Comparison of ENCODE assay signal across 25 mouse cellular contexts in genomic region chr16:63842911-63843310, GRCm38 (mm10). TPM values are rescaled to one million over a fixed set of nuclear protein-coding genes. Genes with fewer than 3 reads are reported as not detected.
"Had no signal": no experiment of that assay in that cellular context is flagged by ENCODE, and none has a peak within 500 bp of the region (broad histone marks: within the 10 kb centered on the region; RNA-seq: fewer than 3 reads in every experiment).

No protein-coding gene starts in this region.

- H3K9me3 ChIP-seq: heart, embryonic 12.5 days; hindbrain, embryonic 13.5 days; hindbrain, embryonic 15.5 days; limb, embryonic 10.5 days; limb, embryonic 12.5 days; liver, embryonic 13.5 days; liver, embryonic 15.5 days had no signal

- H3K27ac ChIP-seq: heart, adult 2 months; hindbrain, embryonic 13.5 days; hindbrain, embryonic 15.5 days; hindbrain, postnatal 0 days; layer of hippocampus, adult 2 months; left cerebral cortex, adult 2 months; limb, embryonic 10.5 days; limb, embryonic 12.5 days; liver, embryonic 13.5 days; liver, embryonic 15.5 days had no signal

- H3K27me3 ChIP-seq: heart, embryonic 12.5 days; hindbrain, embryonic 13.5 days; hindbrain, embryonic 15.5 days; limb, embryonic 12.5 days; liver, embryonic 13.5 days; liver, embryonic 15.5 days had no signal

- DNase-seq: gastrocnemius, postnatal 14 days; gastrocnemius, postnatal 36 days; heart, adult 11 months; heart, adult 2 months; heart, postnatal 10 days; kidney, adult 11 months; kidney, adult 2 months; kidney, adult 9 months; kidney, postnatal 10 days; kidney, postnatal 25 days; kidney, postnatal 4 days; liver; liver, embryonic 13.5 days had no signal

- H3K4me2 ChIP-seq: heart, embryonic 12.5 days; hindbrain, embryonic 13.5 days; hindbrain, embryonic 15.5 days; limb, embryonic 12.5 days; liver, embryonic 11.5 days; liver, embryonic 13.5 days; liver, embryonic 15.5 days had no signal

- H3K36me3 ChIP-seq: heart, embryonic 12.5 days; hindbrain, embryonic 13.5 days; hindbrain, embryonic 15.5 days; limb, embryonic 10.5 days; limb, embryonic 12.5 days; liver, embryonic 13.5 days; liver, embryonic 15.5 days had no signal

- ATAC-seq: hindbrain, postnatal 0 days; intestine, embryonic 16.5 days had no signal

- H3K9ac ChIP-seq: heart, embryonic 12.5 days; hindbrain, embryonic 13.5 days; hindbrain, embryonic 15.5 days; limb, embryonic 12.5 days; liver, embryonic 13.5 days; liver, embryonic 15.5 days had no signal

- H3K4me1 ChIP-seq: heart, embryonic 12.5 days; hindbrain, embryonic 13.5 days; hindbrain, embryonic 15.5 days; limb, embryonic 10.5 days; limb, embryonic 12.5 days; liver, embryonic 13.5 days; liver, embryonic 15.5 days had no signal

- H3K4me3 ChIP-seq: heart, adult 2 months; heart, embryonic 12.5 days; hindbrain, embryonic 13.5 days; hindbrain, embryonic 15.5 days; layer of hippocampus, adult 2 months; left cerebral cortex, adult 2 months; limb, embryonic 10.5 days; limb, embryonic 12.5 days; liver, embryonic 13.5 days; liver, embryonic 15.5 days had no signal

RNA-seq across cellular contexts. Expression of gene Epha3, which starts 21.1 kb away (rescaled TPM):
- total RNA-seq: hematopoietic stem cell, adult 5-6 weeks had no signal
